Mouse (Mus musculus) layer of hippocampus, adult 11-12 months (tissue): ENCODE data around the gene Ldlrad3.
A peak's percentile ranks its signal among the peaks of the same experiment; 100 is the strongest.

Source experiments
- DNase-seq: peaks from one replicate; pipeline ENCODE4 v3.0.0; 2022; ENCODE audit warnings: low spot score

The Ldlrad3 gene

GRCm38 (mm10) chr2:102116521-102117401, 69.4 kb downstream of the Ldlrad3 start:
- DNase-seq, result no peak

DNA sequence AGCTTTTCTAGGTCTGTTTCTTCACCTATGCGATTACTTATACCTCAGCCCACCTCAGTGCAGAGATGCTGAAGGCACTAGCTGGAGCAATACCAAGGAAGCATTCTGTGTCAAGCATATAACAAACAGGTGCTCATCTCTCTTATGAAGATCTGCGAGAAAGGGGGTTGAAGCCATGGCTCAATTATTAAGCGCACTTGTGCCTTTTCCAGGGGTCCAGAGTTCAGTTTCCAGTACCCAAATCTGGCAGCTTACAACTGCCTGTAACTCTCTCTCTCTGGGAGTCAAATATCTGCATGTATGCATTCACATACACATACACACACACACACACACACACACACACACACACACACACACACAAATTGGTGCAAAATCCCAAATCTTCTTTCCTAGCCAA, 72.4 kb downstream of the Ldlrad3 start:
- no peak for DNase-seq

GRCm38 (mm10) chr2:102113323-102113722, 72.9 kb downstream of the Ldlrad3 start:
- DNase-seq, result no peak

GRCm38 (mm10) chr2:102111906-102112499, 74.2 kb downstream of the Ldlrad3 start:
- peak; percentile 47 for DNase-seq

DNA sequence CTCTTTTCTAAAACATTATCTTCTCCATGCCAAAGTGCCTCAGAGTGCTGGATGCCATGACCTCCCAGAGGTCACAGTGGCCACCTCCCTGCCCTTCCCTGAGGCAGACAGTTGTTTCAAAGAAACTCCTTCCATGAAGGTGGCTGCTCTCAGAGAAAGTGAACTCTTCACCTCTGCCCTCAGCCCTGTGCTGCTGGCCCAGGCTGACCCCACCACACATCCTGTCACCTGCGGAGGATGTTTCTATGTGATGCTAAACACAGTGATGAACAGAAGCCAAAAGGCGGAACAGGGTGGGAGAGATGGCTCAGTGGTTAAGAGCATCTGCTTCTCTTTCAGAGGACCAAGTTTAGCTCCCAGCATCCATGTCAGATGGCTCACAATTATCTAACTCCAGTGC, 75.9 kb downstream of the Ldlrad3 start:
- no peak for DNase-seq

- DNase-seq, result no peak
These were observed 78.9 kb downstream of the Ldlrad3 start for GRCm38 (mm10) chr2:102107280-102107679.

GRCm38 (mm10) chr2:102106728-102107127, 79.5 kb downstream of the Ldlrad3 start:
- no peak for DNase-seq

DNA sequence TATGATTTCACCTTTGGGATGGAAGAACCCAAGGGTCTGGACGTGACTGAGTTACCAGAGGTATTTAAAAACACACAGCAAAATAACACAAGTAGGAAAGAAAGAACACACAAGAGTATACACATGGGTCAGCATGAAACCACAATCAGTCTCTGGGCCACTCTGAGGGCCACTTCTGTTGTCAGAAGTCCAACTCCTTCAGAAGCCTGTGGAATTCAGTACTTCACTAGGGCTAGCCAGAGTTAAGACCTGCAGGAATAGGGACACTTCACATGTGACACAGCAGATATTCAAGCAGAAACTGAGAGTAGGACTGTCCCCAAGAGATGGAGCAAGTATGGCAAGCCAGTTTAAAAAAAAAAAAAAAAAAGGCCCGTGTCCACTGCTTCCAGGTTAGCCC, 80.7 kb downstream of the Ldlrad3 start:
- DNase-seq, result no peak

DNA sequence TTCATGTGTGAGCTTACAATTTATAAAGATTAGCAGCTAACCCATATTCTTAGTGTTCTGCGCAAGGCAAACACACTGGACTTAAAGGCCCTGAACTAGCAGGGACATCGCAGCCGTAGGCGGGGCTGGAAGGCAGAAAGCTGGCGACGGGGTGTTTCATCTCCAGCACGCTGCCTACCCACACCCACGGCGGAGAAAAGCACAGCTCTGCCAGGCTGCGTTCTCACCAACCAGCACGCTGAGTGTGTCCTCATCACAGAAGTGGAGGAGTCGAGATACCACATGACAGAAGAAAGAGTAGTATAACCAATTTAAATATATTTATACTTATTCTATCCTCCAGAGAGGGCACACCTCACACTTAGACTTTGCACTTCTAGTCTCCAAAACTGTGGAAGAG, 82.2 kb downstream of the Ldlrad3 start:
- peak; percentile 64 for DNase-seq

GRCm38 (mm10) chr2:102100490-102100889, 85.7 kb downstream of the Ldlrad3 start:
- DNase-seq, result no peak

DNA sequence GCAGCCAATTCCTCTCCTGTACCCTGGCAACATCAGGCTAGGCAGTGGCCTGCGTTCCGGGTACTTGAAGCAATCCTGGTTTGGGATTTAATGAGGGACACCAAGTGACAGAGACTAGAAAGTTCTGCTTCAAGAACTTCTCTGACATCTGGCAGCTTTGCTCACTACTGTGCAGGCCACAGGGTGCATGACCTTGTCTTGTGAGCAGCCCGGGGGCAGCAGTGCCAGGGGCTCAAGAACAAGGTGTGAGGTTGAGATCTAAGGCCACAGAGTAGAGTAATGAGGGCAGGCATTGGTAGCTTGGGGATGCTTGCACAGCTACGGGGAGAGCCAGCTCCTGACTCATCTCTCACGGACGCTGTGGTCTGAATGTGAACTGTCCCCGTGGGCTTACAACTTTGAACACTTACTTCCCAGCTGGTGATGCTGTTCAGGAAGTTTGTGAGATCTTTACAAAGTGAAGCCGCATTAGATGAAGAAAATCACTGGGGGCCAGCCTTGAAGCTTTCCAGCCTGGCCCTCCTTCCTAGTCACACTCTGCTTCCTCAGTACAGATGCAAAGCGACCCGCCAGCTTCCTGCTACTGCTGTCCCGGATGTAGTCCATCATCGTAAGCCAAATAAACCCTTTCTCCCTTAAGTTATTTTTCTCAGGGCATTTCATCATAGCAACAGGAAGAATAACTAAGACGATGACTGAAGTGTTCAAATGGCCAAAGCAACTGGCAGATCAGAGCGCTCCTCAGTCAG, 86.3 kb downstream of the Ldlrad3 start:
- no peak for DNase-seq

DNA sequence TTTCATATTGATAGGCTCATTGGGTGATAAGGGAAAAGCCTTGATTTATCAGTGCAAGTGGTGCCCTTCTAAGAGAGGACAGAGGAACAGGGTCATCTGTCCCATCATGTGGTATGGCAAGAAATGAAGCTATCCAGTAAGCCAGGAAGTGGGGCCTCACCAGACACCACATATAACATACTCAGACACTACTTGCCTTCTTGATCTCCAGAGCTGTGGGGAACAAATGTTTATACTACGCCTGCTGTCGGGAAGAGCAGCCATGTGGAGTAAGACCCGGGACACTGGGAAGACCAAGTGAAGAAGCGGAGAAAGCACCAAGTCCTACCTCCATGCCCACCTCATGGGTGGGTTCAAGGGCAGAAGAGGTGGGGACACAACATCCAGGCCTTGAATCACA, 86.9 kb downstream of the Ldlrad3 start:
- DNase-seq, result no peak

GRCm38 (mm10) chr2:102094773-102095172, 91.4 kb downstream of the Ldlrad3 start:
- no peak for DNase-seq

DNA sequence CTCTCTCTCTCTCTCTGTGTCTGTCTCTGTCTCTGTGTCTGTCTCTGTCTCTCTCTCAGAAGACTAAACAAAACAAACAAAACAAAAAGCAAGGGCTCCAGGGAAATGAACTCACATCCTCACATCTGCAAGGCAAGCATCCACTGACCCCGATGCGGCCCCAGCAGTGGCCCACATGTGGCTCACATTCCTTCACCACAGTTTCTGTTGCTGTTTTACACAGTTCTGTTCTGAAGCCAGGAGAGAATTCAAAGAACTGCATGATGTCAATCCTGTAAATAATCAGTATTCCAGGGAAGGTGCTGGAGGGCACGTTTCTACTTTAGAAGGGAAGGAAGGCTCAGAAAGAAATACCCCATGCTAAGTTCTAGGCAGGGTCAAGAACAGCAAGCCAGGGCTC, 91.9 kb downstream of the Ldlrad3 start:
- no peak for DNase-seq

DNA sequence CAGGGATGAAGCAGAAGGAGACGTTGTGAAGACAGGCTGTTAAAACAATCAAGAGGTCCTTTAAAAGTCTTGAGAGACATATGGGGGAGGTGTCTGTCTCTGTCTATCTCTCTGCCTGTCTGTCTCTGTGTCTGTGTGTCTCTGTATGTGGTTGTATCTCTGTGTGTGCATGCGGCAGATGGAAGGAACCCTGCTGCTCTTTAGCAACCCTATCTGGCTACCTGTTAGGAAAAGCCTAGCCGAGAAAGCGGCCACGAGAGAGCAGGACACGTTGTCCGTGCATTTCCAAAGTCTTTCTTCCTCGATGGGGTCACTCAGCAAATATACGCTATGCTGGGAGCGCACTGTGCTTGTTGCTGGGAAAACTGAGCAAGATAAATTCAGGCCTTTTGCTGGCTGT, 93.6 kb downstream of the Ldlrad3 start:
- no peak for DNase-seq

DNA sequence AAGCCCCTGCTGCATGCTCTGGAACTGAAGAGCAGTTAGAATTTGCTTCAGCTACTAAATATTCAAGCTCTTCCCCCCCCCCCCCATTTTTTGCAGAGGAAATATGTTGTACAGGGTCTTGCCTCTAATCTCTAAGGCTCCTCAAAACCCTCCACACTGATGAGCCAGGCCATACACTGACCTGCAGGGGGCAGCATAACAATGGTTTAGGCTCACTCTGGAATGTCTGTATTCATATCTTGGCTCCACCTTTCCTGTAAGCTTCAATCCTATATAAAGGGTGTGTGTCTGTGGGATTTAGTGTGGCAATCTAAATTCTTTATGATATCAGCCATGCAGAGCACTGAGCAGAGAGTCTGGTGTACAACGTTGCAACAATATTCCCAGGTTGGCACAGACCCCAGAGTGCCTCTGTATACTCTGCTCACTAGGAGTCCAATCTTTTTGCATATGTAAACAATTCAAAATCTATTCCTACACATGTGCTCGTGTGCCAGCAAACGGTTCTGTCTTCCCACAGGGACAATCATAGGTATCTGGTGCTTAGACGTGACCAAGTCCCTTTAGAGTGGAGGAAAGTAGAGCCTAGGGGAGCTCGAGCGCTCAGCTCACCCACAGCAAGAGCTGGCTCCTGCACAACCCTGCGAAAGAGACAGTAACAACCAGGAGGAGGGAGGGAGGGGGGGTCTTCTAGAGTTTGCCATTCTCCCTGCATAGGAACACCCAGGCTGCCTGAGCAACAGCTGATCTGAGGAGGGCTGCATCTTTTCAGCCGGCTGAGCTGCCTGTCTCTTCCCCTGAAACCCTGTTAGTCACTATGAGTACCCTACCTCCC, 94.5 kb downstream of the Ldlrad3 start:
- DNase-seq, result peak; percentile 85

DNA sequence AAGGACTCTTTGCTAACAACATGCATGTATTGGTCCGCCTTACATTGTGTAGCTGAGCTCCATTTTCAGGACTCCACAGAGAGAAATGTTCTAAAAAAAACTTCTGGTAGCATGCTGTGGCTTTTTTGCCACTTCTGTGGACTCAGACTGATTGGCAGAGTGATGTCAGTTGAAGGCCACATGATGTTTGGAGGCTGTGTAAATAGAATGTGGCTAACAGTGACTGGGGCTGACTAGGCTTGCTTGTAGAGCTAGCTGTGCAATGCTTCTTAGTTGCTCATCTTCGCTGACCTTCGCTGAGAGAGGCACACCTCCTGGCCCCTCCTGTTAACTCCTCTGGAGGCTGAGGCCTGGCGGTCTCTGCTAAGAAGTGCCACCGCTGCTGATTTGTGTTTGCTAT, 98.4 kb downstream of the Ldlrad3 start:
- no peak for DNase-seq

DNA sequence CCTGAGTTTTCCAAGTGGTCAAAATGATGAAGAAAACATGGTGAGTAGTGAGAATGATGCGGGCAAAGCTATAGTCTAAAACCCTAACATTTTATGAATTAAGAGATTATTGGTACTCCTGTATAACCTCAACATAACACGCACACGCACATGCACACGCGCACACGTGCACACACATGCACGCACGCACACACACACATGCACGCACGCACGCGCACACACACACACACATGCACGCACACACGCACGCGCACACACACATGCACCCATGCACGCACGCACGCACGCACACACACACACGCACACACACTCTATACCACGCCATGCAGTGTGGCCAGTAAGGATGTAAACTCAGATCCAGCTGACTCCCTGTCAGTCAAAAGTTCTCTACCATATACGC, 99.6 kb downstream of the Ldlrad3 start:
- no peak for DNase-seq

DNA sequence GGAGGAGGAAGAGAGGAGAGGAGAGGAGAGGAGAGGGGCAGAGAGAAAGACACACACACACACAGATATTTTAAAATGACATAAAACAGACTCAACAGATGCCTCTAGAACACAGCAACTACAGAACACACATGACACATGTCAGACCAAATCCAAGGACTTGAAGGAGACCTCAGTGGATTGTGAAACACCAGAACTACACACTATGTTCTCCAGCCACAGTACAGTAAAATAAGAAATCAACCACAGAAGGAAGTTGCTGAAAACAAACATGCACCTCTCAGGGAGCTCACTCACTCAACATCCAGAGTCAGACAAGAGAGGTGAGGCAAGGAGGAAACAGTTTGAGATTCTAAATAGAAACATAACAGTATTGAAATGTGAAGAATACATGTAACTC, 103.4 kb downstream of the Ldlrad3 start:
- DNase-seq, result no peak

DNA sequence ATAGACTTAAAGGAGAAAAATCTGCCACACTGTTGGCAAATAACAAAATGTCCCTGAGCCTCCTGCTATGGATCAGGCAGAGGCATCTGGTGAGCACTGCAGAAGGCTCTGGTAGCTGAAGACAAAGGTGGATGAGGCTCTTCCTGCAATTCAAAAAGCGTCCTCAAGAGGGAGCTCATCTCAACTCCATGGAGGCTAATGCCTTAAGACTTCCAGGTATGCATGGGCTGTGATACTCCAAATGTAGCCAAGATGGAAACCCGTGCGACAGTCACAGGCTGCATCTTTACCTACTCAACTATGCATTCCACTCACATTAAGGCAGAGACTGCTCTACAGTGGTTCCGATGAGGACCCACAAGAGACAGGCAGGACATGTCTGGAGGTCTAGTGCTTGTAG, 108.6 kb downstream of the Ldlrad3 start:
- peak; percentile 83 for DNase-seq

- no peak for DNase-seq
These were observed 109.9 kb downstream of the Ldlrad3 start for GRCm38 (mm10) chr2:102076237-102076636.
